Mouse (Mus musculus) urinary bladder, postnatal 36 days (tissue): ENCODE measurements around the gene Vhl.
"Not testable (repeated sequence)": the region's sequence is repeated elsewhere in the genome, so short reads cannot be mapped to it uniquely, and the experiment has no call there.

Source experiments
- DNase-seq, 2 experiments: peaks; one replicate each; pipeline ENCODE4 v3.0.0; 2022; ENCODE audit warnings: low spot score in 2 of 2, mixed read lengths in 1 of 2

Vhl gene

GRCm38 (mm10) chr6:113660492-113661352, 37.0 kb downstream of the Vhl start:
- no peak for DNase-seq

GRCm38 (mm10) chr6:113661353-113662241, 37.8 kb downstream of the Vhl start:
- DNase-seq = peak in 1 of 2 experiments; percentile 71

GRCm38 (mm10) chr6:113662964-113663700, 39.4 kb downstream of the Vhl start:
- no peak for DNase-seq

GRCm38 (mm10) chr6:113664305-113664704, 40.5 kb downstream of the Vhl start:
- no peak for DNase-seq

- no peak for DNase-seq
These were observed 43.9 kb downstream of the Vhl start for GRCm38 (mm10) chr6:113667611-113668122.

- DNase-seq = peak in 1 of 2 experiments; percentile 39
These were observed 44.8 kb downstream of the Vhl start for GRCm38 (mm10) chr6:113668287-113669154.

- DNase-seq = no peak
These were observed 46.1 kb downstream of the Vhl start for GRCm38 (mm10) chr6:113669821-113670220.

GRCm38 (mm10) chr6:113672029-113672428, 48.3 kb downstream of the Vhl start:
- not testable (repeated sequence) for DNase-seq

- DNase-seq = no peak
These were observed 49.2 kb downstream of the Vhl start for GRCm38 (mm10) chr6:113672989-113673388.

- DNase-seq = peak in 1 of 2 experiments; percentile 46
These were observed 51.5 kb downstream of the Vhl start for GRCm38 (mm10) chr6:113675234-113675633.

- no peak for DNase-seq
These were observed 52.2 kb downstream of the Vhl start for GRCm38 (mm10) chr6:113675991-113676390.

- no peak for DNase-seq
These were observed 53.4 kb downstream of the Vhl start for GRCm38 (mm10) chr6:113677070-113677734.

- no peak for DNase-seq
These were observed 54.7 kb downstream of the Vhl start for GRCm38 (mm10) chr6:113678246-113679012.

- DNase-seq = no peak
These were observed 56.3 kb downstream of the Vhl start for GRCm38 (mm10) chr6:113679993-113680566.
